Mouse (Mus musculus): Measurements from ENCODE around the gene Lnpep. TPM values are rescaled to one million over a fixed set of nuclear protein-coding genes. Genes with fewer than 3 reads are reported as not detected.

Gene Lnpep
- total and polyA plus RNA-seq, 3 experiments, result 33.6 to 40.8 (median 34.6) TPM

DNA sequence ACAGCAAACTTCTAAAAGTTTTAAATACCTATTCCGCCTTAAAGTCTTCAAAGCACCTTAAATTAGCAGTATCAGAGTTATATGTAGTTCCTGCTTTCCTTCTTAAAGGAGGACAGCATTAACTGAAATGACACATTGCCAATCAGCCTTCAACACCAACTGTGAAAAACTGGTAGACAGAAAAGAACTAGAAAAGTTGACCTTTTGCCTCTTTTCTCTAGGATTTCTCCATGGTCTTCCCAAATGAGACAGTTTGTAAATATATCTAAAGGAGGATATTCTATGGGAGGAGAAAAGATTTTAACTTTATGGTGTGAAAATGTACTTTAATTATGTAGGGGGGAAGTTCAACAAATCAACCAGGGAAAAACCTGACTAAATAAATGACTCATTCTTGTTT, 2.3 kb downstream of the Lnpep start:
- no peak for DNase-seq (ENCODE audit: extremely low read depth)
- Histone ChIP-seq H3K4me1 (ENCODE audit: control insufficient read depth in 1 of 2, insufficient read depth in 2 of 2) (peaks cover 4 to 14% of the 10 kb centered on the region in 2 experiments; a peak in 3 of 4 replicates), H3K36me3 (replicated peaks in 1 of 2; ENCODE audit: control insufficient read depth in 1 of 2, insufficient read depth in 1 of 2, low read length in 1 of 2) (no peaks in the 10 kb centered on the region), H3K9me3 (replicated peaks; ENCODE audit: low read length) (no peaks in the 10 kb centered on the region), H3K9ac (ENCODE audit: insufficient read depth, low read depth) (peak overlapping the region; percentile 63; the same call in 1 of the 2 replicates), H3K79me2 (replicated peaks; ENCODE audit: control insufficient read depth, extremely low read depth, insufficient read depth, poor library complexity, severe bottlenecking) (peaks cover 45% of the 10 kb centered on the region), H3K27me3 (replicated peaks) (no peaks in the 10 kb centered on the region), H3K4me3 (replicated peaks in 1 of 3; ENCODE audit: low read depth in 2 of 3, low read length in 2 of 3, poor library complexity in 1 of 3) (peak overlapping the region in 2 of 3 experiments; percentile 93 to 96), H3K27ac (ENCODE audit: insufficient read depth, low read depth) (no peak overlapping the region), H3K4me2 (ENCODE audit: insufficient read depth, low read depth, poor library complexity, severe bottlenecking) (peak overlapping the region; percentile 89; the same call in 1 of the 2 replicates)
- TF ChIP-seq MXI1 (IDR thresholded peaks at IDR 0.05; ENCODE audit: low read depth, low read length), result no peak
- no peak for TF ChIP-seq ZC3H11A (IDR thresholded peaks at IDR 0.05; ENCODE audit: low read depth, low read length)
- TF ChIP-seq IRF4 (IDR thresholded peaks at IDR 0.05; ENCODE audit: low read depth, low read length), result no peak
- TF ChIP-seq USF1 (IDR thresholded peaks at IDR 0.05; ENCODE audit: low read depth, low read length), result no peak
- TF ChIP-seq HCFC1 (IDR thresholded peaks at IDR 0.05; ENCODE audit: low read depth, low read length), result no peak
- no peak for TF ChIP-seq ZNF384 (IDR thresholded peaks at IDR 0.05; ENCODE audit: low read depth, low read length)
- no peak for TF ChIP-seq KAT2A (IDR thresholded peaks at IDR 0.05; ENCODE audit: insufficient replicate concordance, low read length)
- in situ Hi-C loops (cut with MboI; ENCODE audit: low pct_ligation_motif_present, low pct_unique_long_range_greater_than_20kb, low sequenced_read_pairs), result no loop called here
- dilution Hi-C loops (cut with MboI; ENCODE audit: extremely low pct_ligation_motif_present, extremely low pct_unique_long_range_greater_than_20kb, low sequenced_read_pairs), result no loop called here

DNA sequence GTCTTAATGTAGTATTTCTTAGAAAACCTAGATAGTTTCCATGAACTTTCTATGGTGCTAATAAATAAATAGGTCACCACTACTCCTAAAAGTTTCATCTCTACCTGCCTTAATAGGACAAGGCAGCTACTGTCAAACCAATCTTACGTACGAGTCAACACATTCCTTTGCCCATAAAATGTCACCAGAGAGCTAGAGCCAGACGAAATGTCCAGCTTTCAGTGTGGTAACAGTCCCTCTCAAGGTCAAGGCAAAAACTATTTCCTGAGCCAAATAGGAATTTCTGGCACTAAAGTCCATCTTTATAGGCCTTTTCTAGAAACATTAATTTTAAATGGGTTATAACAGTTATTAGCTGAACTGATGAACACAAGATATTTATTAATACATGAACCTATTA, 3.3 kb downstream of the Lnpep start:
- H3K9ac ChIP-seq (ENCODE audit: insufficient read depth, low read depth), result peak overlapping the region; percentile 63
- in situ Hi-C loops (cut with MboI; ENCODE audit: low pct_ligation_motif_present, low pct_unique_long_range_greater_than_20kb, low sequenced_read_pairs), result no loop called here
- peak overlapping the region in 2 of 3 experiments; percentile 93 to 96 for H3K4me3 ChIP-seq (replicated peaks in 1 of 3; ENCODE audit: low read depth in 2 of 3, low read length in 2 of 3, poor library complexity in 1 of 3)
- no peaks in the 10 kb centered on the region for H3K36me3 ChIP-seq (replicated peaks in 1 of 2; ENCODE audit: control insufficient read depth in 1 of 2, insufficient read depth in 1 of 2, low read length in 1 of 2)
- peaks cover 4 to 21% of the 10 kb centered on the region in 2 experiments; a peak in 3 of 4 replicates for H3K4me1 ChIP-seq (ENCODE audit: control insufficient read depth in 1 of 2, insufficient read depth in 2 of 2)
- peak overlapping the region; percentile 89; the same call in 1 of the 2 replicates for H3K4me2 ChIP-seq (ENCODE audit: insufficient read depth, low read depth, poor library complexity, severe bottlenecking)
- no peak for DNase-seq (ENCODE audit: extremely low read depth)
- dilution Hi-C loops (cut with MboI; ENCODE audit: extremely low pct_ligation_motif_present, extremely low pct_unique_long_range_greater_than_20kb, low sequenced_read_pairs), result no loop called here
- H3K9me3 ChIP-seq (replicated peaks; ENCODE audit: low read length), result no peaks in the 10 kb centered on the region
- TF ChIP-seq NELFE (IDR thresholded peaks at IDR 0.05; ENCODE audit: low read depth, low read length) (no peak), SIN3A (IDR thresholded peaks at IDR 0.05; ENCODE audit: low read length) (no peak)
- H3K27me3 ChIP-seq (replicated peaks), result no peaks in the 10 kb centered on the region
- no peak overlapping the region for H3K27ac ChIP-seq (ENCODE audit: insufficient read depth, low read depth)
- peaks cover 51% of the 10 kb centered on the region for H3K79me2 ChIP-seq (replicated peaks; ENCODE audit: control insufficient read depth, extremely low read depth, insufficient read depth, poor library complexity, severe bottlenecking)

DNA sequence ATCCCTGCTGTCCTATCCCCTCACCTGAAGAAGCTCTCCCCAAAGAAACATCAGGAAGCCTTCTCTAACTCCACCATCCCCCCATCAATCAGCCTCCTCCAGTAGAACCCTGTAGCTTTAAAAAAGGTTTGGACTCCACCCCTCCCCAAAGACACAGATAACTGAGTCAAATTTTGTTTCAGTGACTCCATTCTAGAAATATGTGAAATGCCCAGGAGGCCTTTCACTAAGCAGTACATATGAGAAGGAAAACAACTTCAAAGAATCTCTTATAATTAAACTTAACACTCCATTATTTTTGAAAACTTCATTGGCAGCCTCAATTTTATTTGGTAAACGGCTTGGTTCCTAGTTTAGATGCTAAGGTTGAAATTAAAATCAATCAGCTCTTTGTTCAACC, 6.4 kb downstream of the Lnpep start:
- H3K4me2 ChIP-seq (ENCODE audit: insufficient read depth, low read depth, poor library complexity, severe bottlenecking), result peak overlapping the region; percentile 94
- peak overlapping the region; percentile 76 for H3K9ac ChIP-seq (ENCODE audit: insufficient read depth, low read depth)
- H3K9me3 ChIP-seq (replicated peaks; ENCODE audit: low read length), result no peaks in the 10 kb centered on the region
- H3K4me1 ChIP-seq (ENCODE audit: control insufficient read depth in 1 of 2, insufficient read depth in 2 of 2), result peaks cover 10 to 34% of the 10 kb centered on the region in 2 experiments
- peak overlapping the region; percentile 92 for H3K27ac ChIP-seq (ENCODE audit: insufficient read depth, low read depth)
- dilution Hi-C loops (cut with MboI; ENCODE audit: extremely low pct_ligation_motif_present, extremely low pct_unique_long_range_greater_than_20kb, low sequenced_read_pairs) (no loop called here), in situ Hi-C loops (cut with MboI; ENCODE audit: low pct_ligation_motif_present, low pct_unique_long_range_greater_than_20kb, low sequenced_read_pairs) (no loop called here)
- H3K27me3 ChIP-seq (replicated peaks), result no peaks in the 10 kb centered on the region
- H3K4me3 ChIP-seq (replicated peaks in 1 of 3; ENCODE audit: low read depth in 2 of 3, low read length in 2 of 3, poor library complexity in 1 of 3), result peak overlapping the region; percentile 32 to 49 (median 39)
- peak; percentile 58 for DNase-seq (ENCODE audit: extremely low read depth)
- peaks cover 0 to 6% of the 10 kb centered on the region in 2 experiments for H3K36me3 ChIP-seq (replicated peaks in 1 of 2; ENCODE audit: control insufficient read depth in 1 of 2, insufficient read depth in 1 of 2, low read length in 1 of 2)
- peaks cover 63% of the 10 kb centered on the region for H3K79me2 ChIP-seq (replicated peaks; ENCODE audit: control insufficient read depth, extremely low read depth, insufficient read depth, poor library complexity, severe bottlenecking)
- TF ChIP-seq HCFC1 (IDR thresholded peaks at IDR 0.05; ENCODE audit: low read depth, low read length), result no peak
- TF ChIP-seq ZC3H11A (IDR thresholded peaks at IDR 0.05; ENCODE audit: low read depth, low read length), result no peak
- TF ChIP-seq PAX5 (IDR thresholded peaks at IDR 0.05; ENCODE audit: low read length), result no peak
- TF ChIP-seq KAT2A (IDR thresholded peaks at IDR 0.05; ENCODE audit: insufficient replicate concordance, low read length), result no peak
- no peak for TF ChIP-seq CTCF (conservative IDR thresholded peaks at IDR 0.05 in 1 of 2, IDR thresholded peaks at IDR 0.05 in 1 of 2; ENCODE audit: low read depth in 2 of 2, low read length in 2 of 2)
- TF ChIP-seq RCOR1 (conservative IDR thresholded peaks at IDR 0.05; ENCODE audit: low read depth, low read length), result no peak
- TF ChIP-seq BHLHE40 (IDR thresholded peaks at IDR 0.05; ENCODE audit: low read depth, low read length), result no peak
- no peak for TF ChIP-seq SMC3 (IDR thresholded peaks at IDR 0.05; ENCODE audit: low read depth, low read length)
- no peak for TF ChIP-seq JUND (conservative IDR thresholded peaks at IDR 0.05; ENCODE audit: low read depth, low read length)
- TF ChIP-seq CHD2 (IDR thresholded peaks at IDR 0.05; ENCODE audit: low read length), result no peak
- TF ChIP-seq NELFE (IDR thresholded peaks at IDR 0.05; ENCODE audit: low read depth, low read length), result no peak
- TF ChIP-seq TCF12 (IDR thresholded peaks at IDR 0.05; ENCODE audit: low read depth, low read length), result no peak
- peak; percentile 23; the same call in 1 of the 2 replicates for TF ChIP-seq IRF4 (IDR thresholded peaks at IDR 0.05; ENCODE audit: low read depth, low read length)
- TF ChIP-seq ZMIZ1 (IDR thresholded peaks at IDR 0.05; ENCODE audit: low read depth, low read length), result no peak
- 0 out of 2 replicates have a peak, but pooled peaks have one; percentile 28 for TF ChIP-seq TBP (conservative IDR thresholded peaks at IDR 0.05; ENCODE audit: low read depth, low read length)
- TF ChIP-seq EP300 (IDR thresholded peaks at IDR 0.05; ENCODE audit: low read length), result 0 out of 2 replicates have a peak, but pooled peaks have one; percentile 15
- no peak for TF ChIP-seq ELF1 (IDR thresholded peaks at IDR 0.05; ENCODE audit: low read depth, low read length)
- TF ChIP-seq MEF2A (IDR thresholded peaks at IDR 0.05; ENCODE audit: borderline replicate concordance, low read depth, low read length), result no peak
- peak; percentile 17; the same call in 1 of the 2 replicates for TF ChIP-seq SIN3A (IDR thresholded peaks at IDR 0.05; ENCODE audit: low read length)
- TF ChIP-seq ZKSCAN1 (IDR thresholded peaks at IDR 0.05; ENCODE audit: borderline replicate concordance, low read depth, low read length), result no peak
- no peak for TF ChIP-seq USF2 (conservative IDR thresholded peaks at IDR 0.05; ENCODE audit: low read depth, low read length)
- TF ChIP-seq RAD21 (IDR thresholded peaks at IDR 0.05; ENCODE audit: low read depth, low read length), result no peak
